Mouse (Mus musculus) hindbrain, embryonic 15.5 days (tissue): ENCODE data around the gene Camk2b. TPM values are rescaled to one million over a fixed set of nuclear protein-coding genes. Genes with fewer than 3 reads are reported as not detected.

Source experiments
- ATAC-seq: fragments of 200-750 bp; cut with Nextera tagmentation; 2 replicates; pipeline ENCODE4 v1.8.0; 2017; ENCODE audit warnings: low read depth, moderate number of reproducible peaks, moderate TSS enrichment; ENCODE audit not compliant: low FRiP score
- H3K27ac ChIP-seq: fragments of 300-500 bp; sonication (generic); replicated peaks from 2 replicates; pipeline ENCODE4 v1.5.1; 2015; ENCODE audit warnings: mild to moderate bottlenecking, inconsistent platforms
- H3K27me3 ChIP-seq: fragments of 300-500 bp; sonication (generic); 2 replicates; pipeline ENCODE4 v1.6.1; 2015; ENCODE audit warnings: control low read depth, inconsistent platforms
- H3K36me3 ChIP-seq: fragments of 300-500 bp; sonication (generic); 2 replicates; pipeline ENCODE4 v1.6.1; 2015; ENCODE audit warnings: control low read depth, inconsistent platforms
- H3K4me1 ChIP-seq: fragments of 300-500 bp; sonication (generic); replicated peaks from 2 replicates; pipeline ENCODE4 v1.6.1; 2015; ENCODE audit warnings: control low read depth, inconsistent platforms
- H3K4me2 ChIP-seq: fragments of 300-500 bp; sonication (generic); 2 replicates; pipeline ENCODE4 v1.6.1; 2015; ENCODE audit warnings: moderate library complexity, mild to moderate bottlenecking, inconsistent platforms
- H3K4me3 ChIP-seq: fragments of 300-500 bp; sonication (generic); 2 replicates; pipeline ENCODE4 v1.5.1; 2015; ENCODE audit warnings: mild to moderate bottlenecking, inconsistent platforms
- H3K9ac ChIP-seq: fragments of 300-500 bp; sonication (generic); 2 replicates; pipeline ENCODE4 v1.6.1; 2015; ENCODE audit warnings: inconsistent platforms
- H3K9me3 ChIP-seq: fragments of 300-500 bp; sonication (generic); 2 replicates; pipeline ENCODE4 v1.6.1; 2016; ENCODE audit warnings: control low read depth, inconsistent platforms
- WGBS: fragments of 180-500 bp; shearing (Covaris S2); methylation state at CpG from one replicate; pipeline ENCODE4 v1.1.7; 2015; 5-methylcytosine and 5-hydroxymethylcytosine counted together
- polyA plus RNA-seq: library from polyadenylated mRNA; unstranded; fragments of >200 nt; fragmentation: Nextera tagmentation; extraction: Ambion mirVana; gene quantifications from 2 replicates; pipeline ENCODE4 v1.2.1, GENCODE M21; 2015

Camk2b gene
- polyA plus RNA-seq, 1 experiment from 2014 or later = 145 TPM

DNA sequence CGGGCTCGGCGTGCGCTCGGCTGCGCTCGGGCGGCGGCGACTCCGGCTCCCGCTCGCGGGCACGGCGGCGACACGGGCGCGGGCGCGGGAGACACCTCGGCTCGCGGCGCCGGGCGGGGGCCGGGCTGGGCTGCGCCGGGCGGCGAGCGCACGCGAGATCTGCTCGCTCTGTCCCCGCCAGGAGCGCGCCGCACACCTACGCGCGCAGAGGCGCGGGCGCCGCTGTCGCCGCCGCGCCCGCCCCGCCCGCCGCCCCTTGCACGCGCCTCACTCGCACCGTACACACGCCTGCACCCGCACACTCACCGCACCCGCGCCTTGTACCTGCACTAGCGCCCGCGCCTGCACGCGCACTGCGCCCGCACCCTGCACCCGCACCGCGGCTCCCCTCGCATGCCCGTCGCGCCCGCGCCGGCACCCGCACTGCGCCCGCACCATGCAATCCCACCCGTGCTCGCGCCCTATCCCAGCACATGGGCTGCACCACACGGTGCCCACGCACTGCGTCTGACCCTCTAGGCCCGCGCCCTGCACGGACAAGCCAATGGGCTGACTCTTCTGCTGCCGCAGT lies 526 bp downstream of the Camk2b start:
- WGBS = under 1% methylated on average over 62 of the region's 95 CpGs
- peak; percentile 90 for ATAC-seq
- H3K4me3 ChIP-seq = peak overlapping the region; percentile 88
- H3K9ac ChIP-seq = peak overlapping the region; percentile 86
- H3K27me3 ChIP-seq = peaks cover 12% of the 10 kb centered on the region
- H3K27ac ChIP-seq = peak overlapping the region; percentile 95
- no peaks in the 10 kb centered on the region for H3K9me3 ChIP-seq
- H3K4me2 ChIP-seq = peak overlapping the region; percentile 67
- H3K36me3 ChIP-seq = no peaks in the 10 kb centered on the region
- H3K4me1 ChIP-seq = peaks cover 49% of the 10 kb centered on the region

GRCm38 (mm10) chr11:6065046-6065521 lies 1.1 kb downstream of the Camk2b start:
- Histone ChIP-seq H3K9ac (peak overlapping the region; percentile 86), H3K4me2 (peak overlapping the region; percentile 67), H3K27me3 (peaks cover 12% of the 10 kb centered on the region), H3K4me3 (peak overlapping the region; percentile 88), H3K9me3 (no peaks in the 10 kb centered on the region), H3K4me1 (peaks cover 49% of the 10 kb centered on the region), H3K36me3 (no peaks in the 10 kb centered on the region), H3K27ac (peak overlapping the region; percentile 95)
- 1% methylated on average over 40 of the region's 55 CpGs for WGBS
- peak; percentile 46 for ATAC-seq

DNA sequence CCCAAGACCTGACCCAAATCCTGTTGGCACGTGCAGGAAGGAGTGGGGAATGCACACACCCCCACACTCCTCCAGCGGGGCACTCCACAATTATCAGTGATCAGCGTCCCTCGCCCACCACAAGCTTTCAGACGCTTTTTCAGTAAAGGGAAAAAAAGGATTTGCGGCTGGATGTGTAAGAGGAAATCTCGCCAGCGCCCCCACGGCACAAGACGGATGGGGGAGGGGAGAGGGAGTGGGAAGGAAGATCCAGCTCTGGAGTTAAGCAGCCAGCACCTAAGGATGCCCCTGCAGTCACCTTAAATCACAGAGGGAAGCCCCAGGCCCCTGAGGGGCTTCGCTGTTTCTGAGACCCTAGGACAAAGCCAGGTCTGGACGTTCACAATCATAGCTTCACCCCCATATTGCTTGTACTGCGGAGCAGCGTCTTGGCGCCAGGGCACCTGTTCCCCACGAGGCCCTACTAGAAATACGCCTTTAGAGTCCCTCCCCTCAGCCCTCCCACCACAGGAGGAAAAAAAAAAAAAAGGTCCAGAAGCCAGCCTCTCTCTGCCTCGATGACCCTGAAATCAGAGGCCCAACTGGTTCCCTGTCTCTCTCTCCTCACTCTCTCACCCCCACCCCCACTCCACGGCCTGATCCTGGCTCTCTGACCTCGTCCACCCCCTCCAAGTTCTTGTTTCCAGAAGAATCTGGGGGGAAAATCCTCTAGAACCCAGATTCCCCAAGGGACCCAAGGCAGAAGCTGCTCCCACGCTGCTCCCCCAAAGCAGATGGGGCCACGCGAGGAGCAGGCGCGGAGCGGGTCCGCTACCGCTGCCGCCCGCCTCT lies 1.7 kb downstream of the Camk2b start:
- Histone ChIP-seq H3K9me3 (no peaks in the 10 kb centered on the region), H3K36me3 (no peaks in the 10 kb centered on the region), H3K27me3 (peaks cover 12% of the 10 kb centered on the region), H3K9ac (peak overlapping the region; percentile 86), H3K27ac (peak overlapping the region; percentile 95), H3K4me3 (peak overlapping the region; percentile 88), H3K4me2 (peak overlapping the region; percentile 67), H3K4me1 (peaks cover 49% of the 10 kb centered on the region)
- 2% methylated on average over 30 of the region's 30 CpGs for WGBS
- ATAC-seq = no peak

GRCm38 (mm10) chr11:6063501-6064214 lies 2.5 kb downstream of the Camk2b start:
- peak overlapping the region; percentile 67 for H3K4me2 ChIP-seq
- H3K27me3 ChIP-seq = peaks cover 12% of the 10 kb centered on the region
- H3K36me3 ChIP-seq = no peaks in the 10 kb centered on the region
- no peaks in the 10 kb centered on the region for H3K9me3 ChIP-seq
- H3K4me3 ChIP-seq = peak overlapping the region; percentile 88
- no peak for ATAC-seq
- 35% methylated on average over 17 of the region's 17 CpGs for WGBS
- H3K9ac ChIP-seq = peak overlapping the region; percentile 86
- peak overlapping the region; percentile 95 for H3K27ac ChIP-seq
- H3K4me1 ChIP-seq = peaks cover 44% of the 10 kb centered on the region

DNA sequence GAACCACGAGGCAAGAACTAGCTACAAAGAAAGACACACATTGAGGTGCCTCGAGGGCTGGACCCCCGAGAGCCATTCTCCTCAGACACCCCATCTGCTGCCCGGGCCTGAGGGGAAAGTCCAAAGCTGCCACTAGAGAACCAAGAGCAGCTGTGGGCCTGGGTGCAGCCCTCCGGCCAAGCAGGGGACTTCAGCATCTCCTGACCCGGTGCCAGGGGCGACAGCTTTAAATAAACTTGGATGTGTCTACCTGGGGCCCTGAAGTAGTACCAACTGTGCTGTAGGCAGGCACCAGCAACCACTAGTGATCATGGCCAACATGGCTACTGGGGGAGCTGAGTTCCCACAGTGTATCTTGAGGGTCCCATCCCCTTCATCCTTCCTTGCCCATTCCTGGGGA lies 3.1 kb downstream of the Camk2b start:
- Histone ChIP-seq H3K4me3 (peak overlapping the region; percentile 88), H3K9ac (no peak overlapping the region), H3K9me3 (no peaks in the 10 kb centered on the region), H3K27ac (no peak overlapping the region), H3K27me3 (peaks cover 12% of the 10 kb centered on the region), H3K4me2 (peak overlapping the region; percentile 67), H3K36me3 (no peaks in the 10 kb centered on the region), H3K4me1 (peaks cover 38% of the 10 kb centered on the region)
- WGBS = 80% methylated on average over 7 of the region's 7 CpGs
- no peak for ATAC-seq

- ATAC-seq = no peak
- H3K4me3 ChIP-seq = no peak overlapping the region
- no peak overlapping the region for H3K27ac ChIP-seq
- H3K9ac ChIP-seq = no peak overlapping the region
- WGBS = 93% methylated on average over 11 of the region's 11 CpGs
- peaks cover 34% of the 10 kb centered on the region for H3K4me1 ChIP-seq
- no peak overlapping the region for H3K4me2 ChIP-seq
- no peaks in the 10 kb centered on the region for H3K36me3 ChIP-seq
- H3K27me3 ChIP-seq = peaks cover 11% of the 10 kb centered on the region
- no peaks in the 10 kb centered on the region for H3K9me3 ChIP-seq
Measured at GRCm38 (mm10) chr11:6062329-6062728, 3.8 kb downstream of the Camk2b start.

- Histone ChIP-seq H3K9me3 (no peaks in the 10 kb centered on the region), H3K4me3 (no peak overlapping the region), H3K4me2 (no peak overlapping the region), H3K4me1 (peaks cover 34% of the 10 kb centered on the region), H3K36me3 (no peaks in the 10 kb centered on the region), H3K27me3 (peaks cover 7% of the 10 kb centered on the region), H3K9ac (no peak overlapping the region), H3K27ac (no peak overlapping the region)
- 82% methylated on average over 5 of the region's 5 CpGs for WGBS
- ATAC-seq = no peak
Measured at GRCm38 (mm10) chr11:6061891-6062290, 4.3 kb downstream of the Camk2b start.

DNA sequence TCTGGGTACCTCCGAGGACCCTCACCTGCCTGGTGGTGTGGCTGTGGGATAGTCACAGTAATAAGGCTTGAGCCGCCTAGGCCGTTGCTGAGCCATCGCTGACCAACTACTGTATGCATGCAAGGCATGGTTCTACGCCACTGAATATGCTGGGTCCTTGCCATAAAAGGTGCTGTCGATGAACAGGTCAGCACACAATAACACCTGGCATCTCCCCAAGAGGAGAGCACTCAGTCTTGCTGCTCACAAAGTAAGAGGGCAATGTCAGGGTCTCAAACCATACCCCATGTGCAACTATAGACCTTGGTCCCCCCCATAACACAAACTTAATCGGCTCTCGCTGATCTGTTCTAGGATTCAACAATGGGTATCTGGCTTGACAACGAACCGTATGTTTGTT lies 7.0 kb downstream of the Camk2b start:
- no peak for ATAC-seq
- 89% methylated on average over 10 of the region's 10 CpGs for WGBS
- Histone ChIP-seq H3K4me3 (no peak overlapping the region), H3K4me2 (no peak overlapping the region), H3K27me3 (no peaks in the 10 kb centered on the region), H3K9ac (no peak overlapping the region), H3K36me3 (no peaks in the 10 kb centered on the region), H3K9me3 (no peaks in the 10 kb centered on the region), H3K27ac (no peak overlapping the region), H3K4me1 (peaks cover 21% of the 10 kb centered on the region)

GRCm38 (mm10) chr11:6053386-6053785 lies 12.8 kb downstream of the Camk2b start:
- Histone ChIP-seq H3K36me3 (no peaks in the 10 kb centered on the region), H3K4me3 (no peak overlapping the region), H3K27me3 (no peaks in the 10 kb centered on the region), H3K9me3 (no peaks in the 10 kb centered on the region), H3K4me2 (no peak overlapping the region), H3K9ac (no peak overlapping the region), H3K27ac (no peak overlapping the region), H3K4me1 (no peaks in the 10 kb centered on the region)
- ATAC-seq = no peak
- 90% methylated on average over 8 of the region's 8 CpGs for WGBS

DNA sequence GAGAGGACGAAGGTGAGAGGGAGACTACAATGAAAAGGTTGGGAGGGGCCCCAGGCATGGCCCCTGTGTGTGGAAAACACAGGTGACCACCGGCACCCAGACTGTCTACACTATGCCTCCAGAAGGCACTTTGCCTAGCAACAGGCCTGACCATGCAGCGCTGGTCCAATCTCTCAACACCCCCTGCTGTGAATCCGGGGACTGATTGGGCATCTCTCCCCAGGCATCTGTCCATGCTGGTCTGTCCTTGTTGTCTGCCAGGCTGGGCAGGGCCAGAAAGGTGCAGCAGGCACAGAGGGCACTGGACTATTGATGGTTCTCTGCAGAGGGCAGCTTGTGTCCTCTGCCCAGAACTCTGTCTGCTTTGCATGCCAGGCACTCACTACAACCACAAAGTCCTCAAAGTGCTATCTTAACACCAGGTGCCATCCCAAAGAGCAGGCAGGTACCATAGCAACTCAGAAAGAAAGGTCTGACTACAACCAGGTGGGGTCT lies 16.0 kb downstream of the Camk2b start:
- H3K27ac ChIP-seq = no peak overlapping the region
- WGBS = 60% methylated on average over 4 of the region's 4 CpGs
- H3K4me3 ChIP-seq = no peak overlapping the region
- H3K27me3 ChIP-seq = no peaks in the 10 kb centered on the region
- H3K4me2 ChIP-seq = no peak overlapping the region
- no peaks in the 10 kb centered on the region for H3K9me3 ChIP-seq
- H3K4me1 ChIP-seq = no peaks in the 10 kb centered on the region
- no peak overlapping the region for H3K9ac ChIP-seq
- peaks cover 6% of the 10 kb centered on the region for H3K36me3 ChIP-seq
- no peak for ATAC-seq

DNA sequence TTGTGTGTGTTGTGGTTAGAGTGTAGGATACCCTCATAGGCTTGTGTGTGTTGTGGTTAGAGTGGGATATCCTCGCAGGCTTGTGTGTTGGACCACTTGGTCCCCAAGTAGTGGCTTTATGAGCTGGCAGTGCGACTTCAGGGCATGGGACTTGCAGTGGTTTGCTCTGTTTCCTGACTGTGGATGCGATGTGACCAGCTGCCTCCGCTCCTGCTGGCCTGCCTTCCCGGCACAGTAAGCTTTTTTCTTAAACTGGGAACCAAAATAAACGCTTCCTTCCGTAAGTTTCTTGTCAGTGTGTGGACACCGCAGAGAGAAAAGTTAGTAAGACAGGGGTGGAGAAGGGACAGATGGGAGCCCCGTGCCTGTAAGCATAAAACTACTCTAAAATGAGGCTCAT lies 18.0 kb downstream of the Camk2b start:
- ATAC-seq = no peak
- H3K4me1 ChIP-seq = no peaks in the 10 kb centered on the region
- WGBS = 84% methylated on average over 9 of the region's 9 CpGs
- H3K4me2 ChIP-seq = no peak overlapping the region
- no peak overlapping the region for H3K27ac ChIP-seq
- H3K36me3 ChIP-seq = peaks cover 6% of the 10 kb centered on the region
- H3K27me3 ChIP-seq = no peaks in the 10 kb centered on the region
- H3K9ac ChIP-seq = no peak overlapping the region
- no peaks in the 10 kb centered on the region for H3K9me3 ChIP-seq
- no peak overlapping the region for H3K4me3 ChIP-seq

- WGBS = 26% methylated on average over 7 of the region's 7 CpGs
- H3K27me3 ChIP-seq = no peaks in the 10 kb centered on the region
- H3K4me1 ChIP-seq = peaks cover 13% of the 10 kb centered on the region; the same call in 1 of the 2 replicates
- H3K36me3 ChIP-seq = no peaks in the 10 kb centered on the region
- H3K9ac ChIP-seq = no peak overlapping the region
- peak overlapping the region; percentile 4 for H3K27ac ChIP-seq
- no peaks in the 10 kb centered on the region for H3K9me3 ChIP-seq
- no peak overlapping the region for H3K4me3 ChIP-seq
- no peak overlapping the region for H3K4me2 ChIP-seq
- ATAC-seq = no peak
Measured at GRCm38 (mm10) chr11:6038929-6039328, 27.2 kb downstream of the Camk2b start.
